28 mouse cellular contexts compared by ENCODE assay signal in genomic region chr4:96979876-96980275, GRCm38 (mm10).
A peak's percentile ranks its signal among the peaks of the same experiment; 100 is the strongest.
DNase-seq lines count a peak whose midpoint lies in the region; ATAC-seq and TF ChIP-seq lines count a peak whose summit lies in the region.
"Had no signal": no experiment of that assay in that cellular context is flagged by ENCODE, and none has a peak within 500 bp of the region (broad histone marks: within the 10 kb centered on the region; RNA-seq: fewer than 3 reads in every experiment).

No protein-coding gene starts in this region.

- peak overlapping the region; percentile 52; the same call in 1 of the 2 replicates for H3K27ac ChIP-seq in forebrain, embryonic 14.5 days (ENCODE audit: low read depth, low read length)
- no peak overlapping the region for H3K27ac ChIP-seq in forebrain, embryonic 11.5 days (ENCODE audit: low read depth, low read length)
- no peak overlapping the region for H3K27ac ChIP-seq in neural tube, embryonic 13.5 days (replicated peaks)
- no peak overlapping the region for H3K27ac ChIP-seq in forebrain, postnatal 0 days (ENCODE audit: low read depth, low read length)
- no peak overlapping the region for H3K27ac ChIP-seq in hindbrain, embryonic 11.5 days (ENCODE audit: low read depth, low read length)
- H3K27ac ChIP-seq: embryonic facial prominence, embryonic 10.5 days; embryonic facial prominence, embryonic 13.5 days; heart, embryonic 15.5 days; hindbrain, embryonic 10.5 days; hindbrain, embryonic 14.5 days; hindbrain, postnatal 0 days had no signal

- WGBS in forebrain, embryonic 14.5 days = 58% methylated on average over 3 of the region's 3 CpGs
- WGBS in forebrain, embryonic 11.5 days = 85% methylated on average over 3 of the region's 3 CpGs
- 65% methylated on average over 3 of the region's 3 CpGs for WGBS in neural tube, embryonic 13.5 days
- WGBS in forebrain, postnatal 0 days = 51% methylated on average over 3 of the region's 3 CpGs
- 91% methylated on average over 3 of the region's 3 CpGs for WGBS in hindbrain, embryonic 11.5 days

- peak; percentile 73 for DNase-seq in forebrain, embryonic 14.5 days (ENCODE audit: low spot score)
- no peak for DNase-seq in forebrain, embryonic 11.5 days (ENCODE audit: low spot score)
- no peak for DNase-seq in neural tube, embryonic 10.5 days (ENCODE audit: extremely low spot score, low spot score)
- DNase-seq in brain, embryonic 14.5 days (ENCODE audit: low read depth) = peak; percentile 87
- DNase-seq in forebrain, postnatal 0 days = peak; percentile 20
- no peak for DNase-seq in hindbrain, embryonic 11.5 days (ENCODE audit: low spot score)
- DNase-seq: adrenal gland, adult 2 months; adrenal gland, postnatal 14 days; cerebellum, adult 18-20 months; cerebellum, adult 9-10 months; cerebellum, postnatal 36 days; embryo, embryonic 11 days; gastrocnemius, postnatal 25 days; heart, adult 18-20 months; heart, postnatal 36 days; kidney, adult 18-20 months had no signal

- H3K4me2 ChIP-seq in forebrain, embryonic 14.5 days (ENCODE audit: low read length) = no peak overlapping the region
- no peak overlapping the region for H3K4me2 ChIP-seq in forebrain, embryonic 11.5 days (ENCODE audit: low read depth, low read length, severe bottlenecking)
- no peak overlapping the region for H3K4me2 ChIP-seq in neural tube, embryonic 13.5 days
- no peak overlapping the region for H3K4me2 ChIP-seq in forebrain, postnatal 0 days (ENCODE audit: low read depth)
- no peak overlapping the region for H3K4me2 ChIP-seq in hindbrain, embryonic 11.5 days (replicated peaks; ENCODE audit: low read depth, low read length)
- H3K4me2 ChIP-seq: embryonic facial prominence, embryonic 13.5 days; heart, embryonic 12.5 days; heart, embryonic 15.5 days; hindbrain, embryonic 14.5 days had no signal

- H3K4me3 ChIP-seq in forebrain, embryonic 14.5 days (ENCODE audit: low read depth, low read length) = no peak overlapping the region
- no peak overlapping the region for H3K4me3 ChIP-seq in forebrain, embryonic 11.5 days (ENCODE audit: low read depth, low read length)
- no peak overlapping the region for H3K4me3 ChIP-seq in neural tube, embryonic 13.5 days
- no peak overlapping the region for H3K4me3 ChIP-seq in forebrain, postnatal 0 days (ENCODE audit: low read depth, low read length)
- no peak overlapping the region for H3K4me3 ChIP-seq in hindbrain, embryonic 11.5 days (ENCODE audit: low read depth, low read length)
- H3K4me3 ChIP-seq: embryonic facial prominence, embryonic 10.5 days; embryonic facial prominence, embryonic 13.5 days; erythroblast, embryonic 14.5 days; heart, embryonic 12.5 days; heart, embryonic 15.5 days; hindbrain, embryonic 10.5 days had no signal

- peak; percentile 76 for ATAC-seq in forebrain, embryonic 14.5 days
- no peak for ATAC-seq in forebrain, embryonic 11.5 days (replicated peaks; ENCODE audit: low FRiP score)
- peak; percentile 23; the same call in 1 of the 2 replicates for ATAC-seq in neural tube, embryonic 13.5 days (ENCODE audit: low read depth)
- peak; percentile 57 for ATAC-seq in forebrain, postnatal 0 days
- ATAC-seq in hindbrain, embryonic 11.5 days (ENCODE audit: low FRiP score) = no peak
- ATAC-seq: CD4-positive, CD25-positive, alpha-beta regulatory T cell, adult 4 months; inflammation-experienced regulatory T-cells, adult 6 months; intestine, embryonic 16.5 days had no signal

- no peak overlapping the region for H3K9ac ChIP-seq in forebrain, embryonic 14.5 days (ENCODE audit: low read length)
- no peak overlapping the region for H3K9ac ChIP-seq in forebrain, embryonic 11.5 days (ENCODE audit: low read length)
- H3K9ac ChIP-seq in neural tube, embryonic 13.5 days = no peak overlapping the region
- no peak overlapping the region for H3K9ac ChIP-seq in forebrain, postnatal 0 days
- H3K9ac ChIP-seq in hindbrain, embryonic 11.5 days (ENCODE audit: low read depth, low read length) = no peak overlapping the region
- H3K9ac ChIP-seq: embryonic facial prominence, embryonic 13.5 days; heart, embryonic 12.5 days; heart, embryonic 15.5 days; hindbrain, embryonic 14.5 days had no signal

- H3K4me1 ChIP-seq in forebrain, embryonic 14.5 days (ENCODE audit: control insufficient read depth, insufficient read depth, low read length) = peaks cover 2% of the 10 kb centered on the region; the same call in 1 of the 2 replicates
- no peaks in the 10 kb centered on the region for H3K4me1 ChIP-seq in forebrain, embryonic 11.5 days (replicated peaks; ENCODE audit: control insufficient read depth, insufficient read depth, low read length)
- no peaks in the 10 kb centered on the region for H3K4me1 ChIP-seq in neural tube, embryonic 13.5 days (replicated peaks)
- H3K4me1 ChIP-seq in forebrain, postnatal 0 days (ENCODE audit: insufficient read depth) = no peaks in the 10 kb centered on the region
- no peaks in the 10 kb centered on the region for H3K4me1 ChIP-seq in hindbrain, embryonic 11.5 days (replicated peaks; ENCODE audit: control insufficient read depth, insufficient read depth, low read length)
- H3K4me1 ChIP-seq: embryonic facial prominence, embryonic 10.5 days; embryonic facial prominence, embryonic 13.5 days; heart, embryonic 12.5 days; heart, embryonic 15.5 days; hindbrain, embryonic 10.5 days had no signal

- TF ChIP-seq POLR2A in brain, embryonic 14.5 days (IDR thresholded peaks at IDR 0.05; ENCODE audit: borderline replicate concordance, extremely low read depth, insufficient read depth, insufficient read length, poor library complexity, severe bottlenecking) = no peak

- no peaks in the 10 kb centered on the region for H3K27me3 ChIP-seq in forebrain, embryonic 14.5 days (replicated peaks; ENCODE audit: control insufficient read depth, insufficient read depth, low read length)
- no peaks in the 10 kb centered on the region for H3K27me3 ChIP-seq in forebrain, embryonic 11.5 days (ENCODE audit: control insufficient read depth, insufficient read depth, low read length)
- no peaks in the 10 kb centered on the region for H3K27me3 ChIP-seq in neural tube, embryonic 13.5 days
- H3K27me3 ChIP-seq in forebrain, postnatal 0 days (ENCODE audit: insufficient read depth, low read length) = no peaks in the 10 kb centered on the region
- no peaks in the 10 kb centered on the region for H3K27me3 ChIP-seq in hindbrain, embryonic 11.5 days (ENCODE audit: control insufficient read depth, insufficient read depth, low read length)
- H3K27me3 ChIP-seq: embryonic facial prominence, embryonic 13.5 days; heart, embryonic 12.5 days; heart, embryonic 15.5 days had no signal

- H3K36me3 ChIP-seq in forebrain, embryonic 14.5 days (ENCODE audit: control insufficient read depth, insufficient read depth, low read length) = no peaks in the 10 kb centered on the region
- no peaks in the 10 kb centered on the region for H3K36me3 ChIP-seq in forebrain, embryonic 11.5 days (ENCODE audit: control insufficient read depth, insufficient read depth, low read length)
- no peaks in the 10 kb centered on the region for H3K36me3 ChIP-seq in neural tube, embryonic 13.5 days
- no peaks in the 10 kb centered on the region for H3K36me3 ChIP-seq in forebrain, postnatal 0 days (ENCODE audit: insufficient read depth)
- H3K36me3 ChIP-seq in hindbrain, embryonic 11.5 days (ENCODE audit: control insufficient read depth, insufficient read depth, low read length) = no peaks in the 10 kb centered on the region
- H3K36me3 ChIP-seq: embryonic facial prominence, embryonic 10.5 days; embryonic facial prominence, embryonic 13.5 days; heart, embryonic 12.5 days; heart, embryonic 15.5 days; hindbrain, embryonic 10.5 days had no signal

- H3K9me3 ChIP-seq in forebrain, embryonic 14.5 days (replicated peaks; ENCODE audit: control insufficient read depth, low read length) = no peaks in the 10 kb centered on the region
- no peaks in the 10 kb centered on the region for H3K9me3 ChIP-seq in forebrain, embryonic 11.5 days (ENCODE audit: control insufficient read depth, low read length)
- no peaks in the 10 kb centered on the region for H3K9me3 ChIP-seq in neural tube, embryonic 13.5 days
- H3K9me3 ChIP-seq in forebrain, postnatal 0 days (ENCODE audit: low read length) = no peaks in the 10 kb centered on the region
- no peaks in the 10 kb centered on the region for H3K9me3 ChIP-seq in hindbrain, embryonic 11.5 days (ENCODE audit: control insufficient read depth, low read length)
- H3K9me3 ChIP-seq: embryonic facial prominence, embryonic 10.5 days; embryonic facial prominence, embryonic 13.5 days; heart, embryonic 12.5 days; heart, embryonic 15.5 days; hindbrain, embryonic 10.5 days had no signal

- TF ChIP-seq CTCF in brain, embryonic 14.5 days (IDR thresholded peaks at IDR 0.05; ENCODE audit: borderline replicate concordance, extremely low read depth, insufficient read depth, insufficient read length) = no peak
- no peak for TF ChIP-seq CTCF in forebrain, postnatal 0 days (IDR thresholded peaks at IDR 0.05; ENCODE audit: low read depth)

Comparison
In these comparisons a context has a peak if more than half of its experiments do, and no peak if none do; other contexts are left out.
1. ATAC-seq: peak in forebrain, embryonic 14.5 days (single experiment), neural tube, embryonic 13.5 days (single experiment) and forebrain, postnatal 0 days (single experiment); none in forebrain, embryonic 11.5 days (single experiment) and hindbrain, embryonic 11.5 days (single experiment).
2. DNase-seq: peak in forebrain, embryonic 14.5 days (single experiment), brain, embryonic 14.5 days (single experiment) and forebrain, postnatal 0 days (single experiment); none in forebrain, embryonic 11.5 days (single experiment), neural tube, embryonic 10.5 days (single experiment) and hindbrain, embryonic 11.5 days (single experiment).